Mouse (Mus musculus) ES-Bruce4 (cell line): ENCODE measurements around the gene Ndufs6.

Experiments used
- CTCF ChIP-seq: IDR thresholded peaks from one replicate; pipeline ENCODE4 v1.8.1; 2011; ENCODE audit warnings: low read depth, low read length
- EP300 ChIP-seq: IDR thresholded peaks from 2 replicates; pipeline ENCODE4 v1.6.1; 2011; ENCODE audit warnings: low read depth, low read length; ENCODE audit not compliant: insufficient read depth
- POLR2A ChIP-seq: IDR thresholded peaks from one replicate; pipeline ENCODE4 v1.8.1; 2011; ENCODE audit warnings: low read length; ENCODE audit not compliant: insufficient read depth

DNA sequence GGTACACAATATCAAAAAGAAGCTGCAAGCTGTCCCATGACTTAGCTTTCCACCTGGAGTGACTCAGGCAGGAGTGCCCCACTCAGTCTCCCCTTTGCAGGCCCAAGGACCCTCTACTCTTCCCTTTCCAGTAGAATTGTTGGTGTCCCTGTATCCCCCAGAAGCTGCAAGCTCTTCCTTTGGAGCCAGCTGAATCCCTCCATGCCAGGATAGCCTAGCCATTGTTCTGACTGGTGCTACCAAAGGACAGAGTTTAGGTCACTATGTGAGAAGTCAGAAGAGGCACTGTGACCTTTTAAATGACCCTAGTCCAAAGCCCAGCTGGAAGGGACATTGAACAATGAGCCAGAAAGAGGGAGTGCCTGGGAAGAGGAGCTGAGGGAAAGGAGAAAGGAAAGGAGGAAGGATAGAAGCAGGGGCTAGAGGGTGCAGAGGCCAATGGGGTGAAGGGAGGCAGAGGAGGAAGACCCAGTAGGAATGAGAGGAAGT, 55.5 kb downstream of the Ndufs6 start:
- no peak for TF ChIP-seq CTCF
- TF ChIP-seq EP300, result no peak
- no peak for TF ChIP-seq POLR2A
